Mouse (Mus musculus) G1E-ER4 (cell line): ENCODE data around the gene Cracr2a. TPM values are rescaled to one million over a fixed set of nuclear protein-coding genes. Genes with fewer than 3 reads are reported as not detected.

Experiments used
- GATA1 ChIP-seq: IDR thresholded peaks from one replicate; pipeline ENCODE4 v1.8.0; 2012; ENCODE audit warnings: low read length, inconsistent platforms
- polyA plus RNA-seq: library from polyadenylated mRNA; stranded (reverse); fragments of >175 nt; gene quantifications from 2 replicates; pipeline ENCODE4 v1.2.3, GENCODE M21; 2012

The Cracr2a gene
- polyA plus RNA-seq, result not detected in 2 replicates

DNA sequence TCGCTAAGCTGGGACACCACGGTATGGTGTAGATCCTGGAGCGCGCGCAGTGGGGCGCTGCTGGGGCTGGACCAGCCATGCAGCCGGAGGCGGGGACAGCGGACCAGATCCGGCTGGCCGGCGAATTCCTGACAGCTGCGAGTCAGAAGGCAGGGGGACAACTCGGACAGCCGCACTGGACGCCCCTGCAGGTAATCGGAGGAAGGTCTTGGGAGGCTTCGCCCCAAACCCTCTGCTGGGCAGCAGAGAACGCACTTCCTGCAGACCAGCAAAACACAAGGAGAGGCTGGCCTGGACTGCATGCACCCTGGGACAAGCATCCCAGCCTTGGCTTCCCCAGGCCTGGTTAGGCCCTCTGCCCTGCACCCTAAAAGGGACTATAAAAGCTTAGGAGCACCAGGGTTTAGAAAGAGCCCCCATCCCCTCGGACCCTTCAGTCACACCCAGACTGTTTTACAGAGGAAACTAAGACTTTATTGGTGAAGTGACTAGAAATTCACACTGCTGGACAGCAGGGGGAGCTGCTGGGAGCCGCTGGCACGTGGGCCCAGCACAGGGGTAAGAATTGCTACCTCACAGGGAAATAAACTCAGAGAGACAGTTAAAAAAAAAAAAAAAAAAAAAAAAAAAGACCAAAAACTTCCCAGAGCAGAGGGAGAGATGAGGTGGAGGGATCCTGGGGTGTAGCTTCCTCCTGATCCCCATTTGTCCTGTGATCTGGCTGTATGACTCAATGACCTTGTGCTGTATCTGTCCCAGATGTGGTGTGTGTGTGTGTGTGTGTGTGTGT is at the start of gene Cracr2a:
Gene Cracr2a, plus strand, starts transcription at position 108 of the 790 bp plus-strand sequence.
- no peak for TF ChIP-seq GATA1

DNA sequence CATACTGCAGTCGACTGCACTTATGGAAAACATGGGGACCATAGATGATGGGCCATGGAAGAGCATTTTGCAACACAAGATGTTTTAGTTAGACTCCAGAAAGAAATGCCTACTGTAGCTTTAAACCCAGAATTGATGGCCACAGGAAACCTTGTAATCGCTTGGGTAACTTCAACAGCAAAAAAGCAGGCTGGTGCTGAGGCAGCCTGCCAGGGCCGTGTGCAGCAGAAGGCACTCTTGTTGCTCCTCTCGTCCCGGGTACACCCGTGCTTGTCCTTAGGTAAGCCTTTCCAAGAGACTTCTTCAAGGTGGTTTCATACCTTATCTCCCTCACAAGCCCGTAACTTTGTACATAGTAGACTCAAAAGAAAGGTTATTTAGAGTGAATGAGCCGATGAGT is 40.0 kb upstream of the Cracr2a start:
- no peak for TF ChIP-seq GATA1

DNA sequence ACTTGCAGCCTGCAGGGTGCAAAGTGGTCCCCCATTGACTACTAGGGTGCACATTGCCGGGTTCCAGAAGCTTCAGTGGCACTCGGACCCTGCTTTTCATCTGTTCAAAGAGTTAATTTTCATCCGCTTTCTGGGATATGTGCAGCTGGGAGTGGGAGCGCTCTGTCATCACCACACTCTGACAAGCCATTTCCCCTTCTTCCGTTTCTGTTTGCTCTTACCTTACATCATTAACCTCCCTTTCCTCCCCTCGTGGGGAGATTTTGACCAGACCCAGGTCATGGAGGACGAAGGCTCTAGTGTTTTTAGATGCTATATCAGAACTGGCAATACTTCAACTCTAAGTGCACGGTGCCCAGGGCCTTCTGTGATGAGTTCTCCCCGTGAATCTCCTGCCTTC is 38.8 kb upstream of the Cracr2a start:
- no peak for TF ChIP-seq GATA1

DNA sequence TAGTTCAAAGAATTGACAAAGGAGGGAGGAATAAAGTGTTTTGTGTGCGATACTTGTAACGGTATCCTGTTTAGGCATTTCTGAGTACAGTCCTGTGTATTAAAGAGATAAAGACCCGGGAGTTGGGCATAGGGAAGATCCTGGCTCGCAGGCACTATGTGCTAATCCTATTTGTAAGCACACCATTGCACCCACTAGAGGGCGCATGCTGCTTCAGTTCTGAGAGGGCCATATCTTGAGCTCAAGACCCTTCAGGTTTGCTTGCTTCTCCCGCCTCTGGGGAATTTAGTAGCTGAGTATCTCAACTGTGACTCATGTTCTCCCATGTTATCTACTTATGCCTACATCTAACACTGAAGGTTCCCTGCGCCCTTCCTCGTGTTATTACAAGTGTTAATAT is 36.7 kb upstream of the Cracr2a start:
- no peak for TF ChIP-seq GATA1

DNA sequence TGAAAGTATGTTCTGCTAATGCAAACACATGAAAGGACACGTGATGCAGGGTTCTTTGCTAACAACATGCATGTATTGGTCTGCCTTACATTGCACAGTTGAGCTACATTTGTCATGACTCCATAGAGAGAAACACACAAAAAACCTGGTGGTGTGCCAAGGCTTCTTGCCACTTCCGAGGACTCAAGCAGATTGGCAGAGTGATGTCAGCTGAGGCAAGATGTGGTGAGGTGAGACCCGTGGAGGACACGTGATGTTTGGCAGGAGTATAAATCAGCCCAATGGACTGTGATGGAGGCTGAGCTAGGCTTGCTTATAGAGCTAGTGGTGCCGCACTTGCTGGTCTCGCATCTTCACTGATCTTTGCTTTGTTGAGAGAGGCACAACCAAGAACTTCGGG is 32.5 kb upstream of the Cracr2a start:
- TF ChIP-seq GATA1, result no peak

DNA sequence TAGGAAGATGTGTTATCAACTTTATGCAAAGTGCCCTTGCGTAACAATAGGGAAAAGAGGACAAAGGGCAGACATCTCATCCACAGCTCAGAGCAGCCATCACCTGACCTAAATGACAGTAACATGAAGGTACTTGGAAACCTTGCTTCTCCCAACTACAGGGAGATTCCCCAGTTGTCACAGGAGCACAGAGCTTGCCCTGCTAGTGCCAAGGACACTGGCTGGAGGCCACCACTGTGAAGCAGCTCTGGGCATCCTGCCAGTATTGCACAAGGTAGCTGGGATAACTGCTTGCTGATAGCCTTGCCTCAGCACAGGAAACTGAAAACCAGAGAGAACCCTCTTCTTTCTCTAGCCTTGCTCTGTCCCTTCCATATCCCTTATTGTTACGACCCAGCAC is 31.7 kb upstream of the Cracr2a start:
- no peak for TF ChIP-seq GATA1

DNA sequence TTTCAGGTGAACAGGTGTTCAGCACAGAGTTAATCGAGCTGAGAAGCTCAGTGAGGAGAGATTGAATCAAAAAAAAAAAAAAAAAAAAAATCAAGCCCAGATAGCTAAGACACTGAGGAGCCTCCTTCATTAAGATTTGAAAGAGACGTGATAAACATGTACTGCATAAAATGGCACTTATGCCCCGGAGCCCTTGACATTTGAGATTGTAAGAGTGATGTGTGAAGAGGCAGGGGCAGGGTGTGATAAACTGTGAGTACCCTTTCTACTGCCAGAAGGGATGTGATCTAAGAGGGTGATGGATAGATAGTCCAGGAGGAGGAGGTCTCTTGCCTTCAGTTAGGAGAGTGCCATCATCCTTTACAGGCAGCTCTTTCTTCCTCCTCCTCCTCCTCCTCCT is 30.9 kb upstream of the Cracr2a start:
- no peak for TF ChIP-seq GATA1

DNA sequence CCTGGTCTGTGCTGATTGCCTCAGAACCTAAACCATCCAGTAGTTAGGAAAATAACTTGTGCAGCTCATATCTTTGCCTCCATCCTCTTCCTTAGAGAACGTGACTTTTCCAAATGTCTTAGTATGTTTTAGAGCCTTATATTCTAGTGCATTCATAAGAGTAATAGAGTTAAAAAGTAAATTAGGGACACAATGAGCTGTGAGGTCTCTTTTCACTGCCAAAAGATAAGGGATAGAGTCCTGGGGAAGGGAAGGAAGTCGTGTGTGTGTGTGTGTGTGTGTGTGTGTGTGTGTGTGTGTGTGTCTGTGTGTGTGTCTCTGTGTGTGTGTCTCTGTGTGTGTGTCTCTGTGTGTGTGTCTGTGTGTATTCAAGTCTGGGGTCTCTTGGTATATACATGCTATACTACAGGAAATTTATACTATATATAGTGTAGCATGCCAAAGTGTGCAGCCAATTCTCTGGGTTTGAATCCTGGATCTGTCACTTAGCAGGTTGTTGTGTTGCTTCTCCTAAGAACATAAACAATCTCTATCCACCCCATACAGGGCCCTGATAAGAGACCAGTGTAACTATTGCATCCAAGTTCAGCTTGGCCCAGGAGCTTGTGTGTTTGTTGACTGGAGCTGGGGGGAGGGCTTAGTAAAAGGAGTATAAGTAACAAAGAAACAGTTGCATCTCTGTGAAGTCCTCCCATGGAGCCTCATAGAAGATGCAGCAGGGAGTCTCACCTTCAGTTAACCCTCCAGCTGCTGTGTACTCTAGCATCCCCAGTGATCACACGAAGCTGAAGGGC is 29.5 kb upstream of the Cracr2a start:
- no peak for TF ChIP-seq GATA1

DNA sequence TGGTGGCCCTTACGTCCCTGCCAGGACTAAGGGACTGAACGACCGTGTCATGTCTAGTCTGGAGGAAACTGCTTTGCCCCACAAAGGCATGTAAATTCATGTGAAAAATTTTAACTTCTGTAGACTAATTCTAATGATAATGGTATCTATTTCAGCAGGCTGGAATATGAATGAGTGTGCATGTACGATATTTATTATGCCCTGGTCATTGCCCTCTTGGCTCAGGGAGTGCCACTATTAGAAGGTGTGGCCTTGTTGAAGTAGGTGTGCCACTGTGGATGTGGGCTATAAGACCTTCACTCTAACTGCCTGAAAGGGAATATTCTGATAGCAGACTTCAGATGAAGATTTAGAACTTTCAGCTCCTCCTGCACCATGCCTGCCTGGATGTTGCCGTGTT is 28.8 kb upstream of the Cracr2a start:
- no peak for TF ChIP-seq GATA1

DNA sequence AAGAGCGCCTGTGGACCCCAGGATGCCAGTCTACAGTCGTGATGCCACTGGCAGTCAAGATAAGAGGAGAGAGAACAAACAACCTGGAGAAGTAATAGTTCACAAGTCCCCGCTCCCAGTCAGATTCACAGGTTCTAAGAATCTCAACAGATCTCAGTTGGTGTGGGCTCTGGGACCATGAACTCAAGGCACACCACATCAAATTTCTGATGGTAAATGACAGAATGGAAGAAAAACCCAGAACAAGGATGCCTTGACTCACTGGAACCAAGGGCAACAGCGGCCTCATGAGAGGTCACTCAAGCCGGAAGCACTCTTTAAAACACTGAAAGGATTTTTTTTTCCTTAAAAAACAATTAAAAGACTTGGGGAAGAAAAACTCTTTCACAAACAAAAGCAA is 27.4 kb upstream of the Cracr2a start:
- TF ChIP-seq GATA1, result no peak

DNA sequence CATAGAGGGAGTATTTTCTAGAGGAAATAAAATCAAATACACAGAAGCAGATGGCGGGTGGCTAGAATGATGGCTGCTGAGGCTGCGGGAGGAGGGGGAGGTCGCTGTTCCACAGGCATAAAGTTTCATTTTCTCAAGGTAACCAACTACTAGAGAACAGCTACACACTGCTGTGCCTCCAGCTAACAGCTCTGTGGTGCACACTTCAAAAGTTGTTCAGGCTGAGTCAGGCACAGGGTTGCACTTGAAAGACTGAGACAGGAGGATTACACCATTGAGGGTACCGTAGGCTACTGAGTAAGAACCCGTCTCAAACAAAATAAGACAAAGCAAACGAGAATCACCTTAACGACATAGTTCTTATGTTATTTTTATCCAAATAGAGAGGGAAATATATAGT is 24.1 kb upstream of the Cracr2a start:
- no peak for TF ChIP-seq GATA1

DNA sequence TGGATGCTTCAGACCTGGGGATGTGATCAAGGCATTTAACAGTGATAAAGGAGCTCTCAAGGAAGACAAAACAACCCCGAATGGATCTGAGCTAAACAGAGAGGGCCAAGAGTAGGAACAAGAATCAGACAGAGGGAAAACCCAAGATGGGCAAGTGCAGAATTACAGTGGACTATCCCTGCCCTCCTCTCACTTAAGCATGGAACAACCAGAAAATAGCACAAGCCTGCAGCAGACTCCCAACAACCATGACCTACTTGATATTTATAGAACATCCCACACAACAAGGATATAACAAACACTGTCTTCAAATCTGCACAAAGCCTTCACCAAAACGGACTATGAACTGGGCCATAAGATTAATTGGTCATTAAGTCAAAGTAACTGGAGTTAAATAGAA is 23.0 kb upstream of the Cracr2a start:
- TF ChIP-seq GATA1, result no peak

DNA sequence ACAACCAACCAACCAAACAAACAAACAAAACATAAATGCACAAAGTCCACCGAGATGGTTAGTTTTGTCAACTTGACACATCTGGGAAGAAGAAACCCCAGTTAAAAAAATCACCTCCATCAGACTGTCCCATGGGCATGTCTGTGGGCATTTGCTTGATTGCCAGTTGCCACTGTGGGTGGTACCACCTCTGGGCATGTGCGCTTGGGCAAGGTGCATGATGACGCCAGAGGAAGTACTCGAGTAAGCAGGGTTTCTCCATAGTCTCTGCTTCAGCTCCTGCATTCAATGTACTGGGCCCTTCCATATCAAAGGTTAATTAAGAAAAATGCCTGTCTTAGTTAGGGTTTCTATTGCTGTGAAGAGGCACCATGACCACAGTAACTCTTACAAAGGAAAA is 21.9 kb upstream of the Cracr2a start:
- TF ChIP-seq GATA1, result no peak

DNA sequence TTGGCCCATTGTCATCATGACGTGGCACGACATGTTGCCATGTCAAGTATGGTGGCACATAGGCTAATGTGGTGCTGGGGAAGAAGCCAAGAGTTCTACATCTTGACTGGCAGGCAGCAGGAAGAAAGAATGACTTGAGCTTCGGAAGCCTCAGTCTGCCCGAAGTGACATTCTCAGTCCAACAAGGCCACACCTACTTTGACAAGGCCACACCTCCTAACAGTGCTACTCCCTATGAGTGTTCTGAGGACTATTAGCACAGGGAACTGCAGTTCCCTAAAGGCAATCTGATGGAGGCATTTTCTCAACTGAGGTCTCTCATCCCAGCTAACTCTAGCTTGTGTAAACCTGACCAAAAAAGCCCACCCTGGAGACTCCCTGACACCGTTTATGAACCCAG is 21.5 kb upstream of the Cracr2a start:
- no peak for TF ChIP-seq GATA1

DNA sequence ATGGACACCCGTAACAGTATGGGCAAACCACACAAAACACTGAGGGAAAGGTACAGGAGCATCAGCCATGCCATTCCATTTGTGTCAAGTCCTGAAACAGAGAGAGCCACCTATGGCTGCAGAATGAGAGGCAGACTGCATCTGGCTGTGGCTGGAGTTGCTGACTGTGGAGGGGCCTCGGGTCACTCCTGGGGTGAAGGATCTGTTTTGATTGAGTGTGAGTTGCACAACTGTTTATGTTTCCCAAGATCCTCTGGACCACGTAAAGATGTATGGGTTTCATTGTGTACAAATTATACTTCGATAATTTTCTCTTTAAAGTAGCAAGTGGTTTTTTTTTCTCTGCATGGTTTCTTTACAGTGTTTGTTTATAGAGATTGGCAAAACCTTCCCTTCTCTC is 20.6 kb upstream of the Cracr2a start:
- TF ChIP-seq GATA1, result no peak

DNA sequence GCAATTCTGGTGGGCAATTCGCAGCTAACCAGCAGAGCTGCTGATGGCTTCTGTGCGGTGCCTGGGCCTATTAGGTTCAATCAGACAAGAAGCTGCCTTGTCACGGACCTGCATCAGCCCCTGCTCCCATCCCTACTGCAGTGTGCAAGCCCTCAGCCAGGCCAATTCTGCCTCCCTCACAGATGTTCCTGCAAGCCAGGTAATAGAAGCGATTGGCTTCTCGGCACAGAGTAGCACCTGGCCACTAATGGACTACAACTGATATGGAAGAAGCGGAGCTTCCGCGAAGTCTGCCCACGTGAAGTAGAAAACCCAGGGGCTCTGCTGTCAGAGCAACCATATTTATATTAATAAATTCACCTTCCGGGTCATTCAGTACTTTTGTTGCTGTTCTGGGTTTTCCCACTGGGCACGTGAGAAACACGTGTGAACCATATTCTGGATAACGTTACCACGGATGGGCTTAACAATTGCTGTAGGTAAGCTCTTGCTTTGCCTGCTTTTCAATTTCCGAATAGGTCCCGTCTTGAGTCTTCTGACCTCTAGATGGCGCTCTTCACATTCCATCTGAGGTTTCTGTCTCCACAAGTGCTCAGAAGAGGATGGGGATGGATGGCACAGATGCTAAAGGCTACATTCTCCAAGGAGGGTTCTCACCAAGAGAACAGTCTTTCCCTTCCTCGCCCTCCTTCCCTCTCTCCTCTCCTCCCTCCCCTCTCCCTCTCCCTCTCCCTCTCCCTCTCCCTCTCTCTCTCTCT is 19.3 kb upstream of the Cracr2a start:
- TF ChIP-seq GATA1, result no peak
